Mouse (Mus musculus) heart, postnatal 0 days (tissue): ENCODE measurements at regions not wholly inside any gene's neighbourhood (a gene's known extent, or its start where the extent isn't known, plus 50 kb on each side); places are given as distances from the start of the nearest gene placed in this dataset.

Experiments used
- CTCF ChIP-seq: IDR thresholded peaks from 2 replicates; pipeline ENCODE4 v1.5.1; 2016; ENCODE audit warnings: antibody characterized with exemption, control low read depth, low read depth
- EP300 ChIP-seq: IDR thresholded peaks from 2 replicates; pipeline ENCODE4 v1.6.1; 2016; ENCODE audit warnings: antibody characterized with exemption, low read depth

DNA sequence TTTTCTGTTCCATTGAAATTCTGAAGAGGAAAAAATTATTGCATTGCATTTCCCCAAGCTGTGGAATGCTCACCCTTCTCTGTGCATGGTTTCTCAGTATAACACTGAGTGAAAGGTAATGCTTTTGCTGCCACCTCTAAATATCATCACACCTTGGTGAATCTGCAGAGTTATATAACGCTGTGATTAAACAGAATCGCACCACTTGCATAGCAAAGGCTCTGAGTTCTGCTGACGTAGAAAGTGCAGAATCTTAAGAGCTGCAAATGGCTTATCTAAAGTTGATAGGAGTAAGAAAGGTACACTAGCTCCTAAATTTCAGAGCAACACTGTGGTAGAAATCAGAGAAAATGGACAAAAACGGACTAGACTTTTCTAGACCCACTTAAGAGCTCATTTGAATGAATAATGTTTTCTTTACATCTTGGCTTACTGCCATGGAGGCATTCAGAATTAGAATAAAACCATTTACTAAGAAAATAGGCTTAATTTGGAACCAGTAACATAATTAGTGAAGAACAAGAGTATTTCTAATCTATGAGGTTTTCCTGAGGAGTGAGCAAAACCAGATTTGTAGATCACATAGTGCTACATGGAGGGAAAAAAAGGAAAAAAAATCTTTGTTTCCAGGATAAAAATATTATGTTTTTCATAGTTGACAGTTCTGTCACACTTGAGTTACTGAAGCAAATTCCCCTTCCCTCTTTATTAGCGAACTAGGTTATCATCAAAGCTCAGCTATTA, 641.2 kb downstream of the Cetn3 start:
- TF ChIP-seq CTCF (no peak), EP300 (no peak)
